Mouse (Mus musculus) thymus, adult 2 months (tissue): ENCODE measurements around the gene Rpl7l1. TPM values are rescaled to one million over a fixed set of nuclear protein-coding genes. Genes with fewer than 3 reads are reported as not detected.
A peak's percentile ranks its signal among the peaks of the same experiment; 100 is the strongest.

ENCODE experiments used
- DNase-seq: peaks from one replicate; pipeline ENCODE4 v3.0.0; 2021
- H3K27ac ChIP-seq: fragments of 200-500 bp; 2 replicates; pipeline ENCODE4 v1.5.1; 2012; ENCODE audit warnings: low read length, control low read depth; ENCODE audit not compliant: control insufficient read depth, insufficient read depth
- H3K27me3 ChIP-seq: fragments of 200-500 bp; 2 replicates; pipeline ENCODE4 v1.6.1; 2012; ENCODE audit warnings: mild to moderate bottlenecking, low read length, moderate library complexity, mixed read lengths; ENCODE audit not compliant: control insufficient read depth, insufficient read depth
- H3K36me3 ChIP-seq: fragments of 200-500 bp; 2 replicates; pipeline ENCODE4 v1.6.1; 2012; ENCODE audit warnings: mild to moderate bottlenecking, low read length, moderate library complexity; ENCODE audit not compliant: control insufficient read depth, insufficient read depth
- H3K4me1 ChIP-seq: fragments of 200-500 bp; replicated peaks from 2 replicates; pipeline ENCODE4 v1.6.1; 2012; ENCODE audit warnings: low read length; ENCODE audit not compliant: control insufficient read depth, insufficient read depth
- H3K4me3 ChIP-seq: fragments of 200-500 bp; 2 replicates; pipeline ENCODE4 v1.5.1; 2012; ENCODE audit warnings: mild to moderate bottlenecking, low read length, control low read depth, moderate library complexity; ENCODE audit not compliant: control insufficient read depth, insufficient read depth
- CTCF ChIP-seq: fragments of 200-500 bp; IDR thresholded peaks from 2 replicates; pipeline ENCODE4 v1.5.1; 2012; ENCODE audit warnings: mild to moderate bottlenecking, control low read depth, low read length, moderate library complexity, borderline replicate concordance; ENCODE audit not compliant: control insufficient read depth, poor library complexity, insufficient read depth; ENCODE audit errors: extremely low read depth
- POLR2A ChIP-seq: fragments of 200-500 bp; IDR thresholded peaks from 2 replicates; pipeline ENCODE4 v1.6.1; 2012; ENCODE audit warnings: mild to moderate bottlenecking, low read length, control low read depth, moderate library complexity; ENCODE audit not compliant: control insufficient read depth, poor library complexity, insufficient read depth; ENCODE audit errors: extremely low read depth
- WGBS: fragments of 180-500 bp; shearing (Covaris S2); methylation state at CpG from one replicate; pipeline ENCODE4 v1.1.7; 2018; 5-methylcytosine and 5-hydroxymethylcytosine counted together
- polyA plus RNA-seq: library from polyadenylated mRNA; depleted of rRNA; stranded (reverse); fragments of >200 nt; gene quantifications from 2 replicates; pipeline ENCODE4 v1.2.3, GENCODE M21; 2012

Rpl7l1 gene
- polyA plus RNA-seq, 1 experiment: 33.8 TPM

GRCm38 (mm10) chr17:46783222-46783565, 722 bp upstream of the Rpl7l1 start:
- WGBS: 82% methylated on average over 2 of the region's 2 CpGs
- no peaks in the 10 kb centered on the region for H3K27me3 ChIP-seq
- peaks cover 25% of the 10 kb centered on the region for H3K36me3 ChIP-seq
- TF ChIP-seq POLR2A: no peak
- no peak for TF ChIP-seq CTCF
- H3K4me1 ChIP-seq: no peaks in the 10 kb centered on the region; the same call in 1 of the 2 replicates
- no peak for DNase-seq
- H3K27ac ChIP-seq: no peak overlapping the region
- no peak overlapping the region; the same call in 1 of the 2 replicates for H3K4me3 ChIP-seq

GRCm38 (mm10) chr17:46781876-46782275, 596 bp downstream of the Rpl7l1 start:
- no peaks in the 10 kb centered on the region; the same call in 1 of the 2 replicates for H3K4me1 ChIP-seq
- no peak for TF ChIP-seq POLR2A
- no peak for TF ChIP-seq CTCF
- peak overlapping the region; percentile 74; the same call in 1 of the 2 replicates for H3K27ac ChIP-seq
- WGBS: 4% methylated on average over 11 of the region's 11 CpGs
- peak overlapping the region; percentile 77 for H3K4me3 ChIP-seq
- H3K27me3 ChIP-seq: no peaks in the 10 kb centered on the region
- DNase-seq: no peak
- H3K36me3 ChIP-seq: peaks cover 36% of the 10 kb centered on the region

GRCm38 (mm10) chr17:46776087-46776486, 6.4 kb downstream of the Rpl7l1 start:
- 97% methylated on average over 3 of the region's 3 CpGs for WGBS
- DNase-seq: no peak
- Histone ChIP-seq H3K4me3 (no peak overlapping the region), H3K36me3 (peaks cover 54% of the 10 kb centered on the region), H3K4me1 (peaks cover 11% of the 10 kb centered on the region), H3K27me3 (no peaks in the 10 kb centered on the region), H3K27ac (no peak overlapping the region)
- TF ChIP-seq POLR2A: no peak
- no peak for TF ChIP-seq CTCF

- no peak overlapping the region for H3K27ac ChIP-seq
- 95% methylated on average over 9 of the region's 9 CpGs for WGBS
Observed at GRCm38 (mm10) chr17:46775070-46775469, 7.4 kb downstream of the Rpl7l1 start.

GRCm38 (mm10) chr17:46774131-46774472, 8.4 kb downstream of the Rpl7l1 start:
- peaks cover 14% of the 10 kb centered on the region for H3K4me1 ChIP-seq
- TF ChIP-seq CTCF (no peak), POLR2A (no peak)
- no peak overlapping the region for H3K27ac ChIP-seq
- no peaks in the 10 kb centered on the region for H3K27me3 ChIP-seq
- DNase-seq: no peak
- H3K36me3 ChIP-seq: peaks cover 38% of the 10 kb centered on the region
- 66% methylated on average over 2 of the region's 2 CpGs for WGBS
- no peak overlapping the region for H3K4me3 ChIP-seq

More at GRCm38 (mm10) chr17:46775070-46775469, 7.4 kb downstream of the Rpl7l1 start:
- TF ChIP-seq POLR2A (no peak), CTCF (no peak)
- Histone ChIP-seq H3K4me3 (no peak overlapping the region), H3K27me3 (no peaks in the 10 kb centered on the region), H3K36me3 (peaks cover 48% of the 10 kb centered on the region), H3K4me1 (peaks cover 11% of the 10 kb centered on the region)
- DNase-seq: no peak

- Histone ChIP-seq H3K36me3 (peaks cover 32% of the 10 kb centered on the region), H3K4me3 (peak overlapping the region; percentile 81), H3K4me1 (peaks cover 16% of the 10 kb centered on the region), H3K27ac (no peak overlapping the region), H3K27me3 (no peaks in the 10 kb centered on the region)
- TF ChIP-seq CTCF (0 out of 2 replicates have a peak, but pooled peaks have one; percentile 23), POLR2A (no peak)
- DNase-seq: no peak
- 11% methylated on average over 20 of the region's 20 CpGs for WGBS
Observed at GRCm38 (mm10) chr17:46773278-46774130, 9.0 kb downstream of the Rpl7l1 start.
